Mouse (Mus musculus) CD8-positive naive resting alpha-beta T cell, adult 2 months (primary cell): ENCODE measurements around the gene Olfr432.
"Not testable (repeated sequence)": the region's sequence is repeated elsewhere in the genome, so short reads cannot be mapped to it uniquely, and the experiment has no call there.

Experiments
- DNase-seq, 2 experiments: peaks; one replicate each; pipeline ENCODE4 v3.0.0; 2022; ENCODE audit warnings: low read depth in 2 of 2, low spot score in 2 of 2

Olfr432 gene

GRCm38 (mm10) chr1:174048893-174049292, at the start of gene Olfr432:
TSS of gene Olfr432 (plus strand) at chr1:174049205.
- DNase-seq, result no peak

- DNase-seq, result not testable (repeated sequence)
Observed at GRCm38 (mm10) chr1:174004352-174005109, 44.5 kb upstream of the Olfr432 start.

- not testable (repeated sequence) for DNase-seq
Observed at GRCm38 (mm10) chr1:174007050-174007449, 42.0 kb upstream of the Olfr432 start.

- no peak for DNase-seq
Observed at GRCm38 (mm10) chr1:174031698-174032097, 17.3 kb upstream of the Olfr432 start, which contains the start of gene Ifi205. TSS of gene Ifi205 (minus strand) at chr1:174031810.

GRCm38 (mm10) chr1:174035841-174036240, 13.2 kb upstream of the Olfr432 start:
- no peak for DNase-seq

GRCm38 (mm10) chr1:174038480-174038879, 10.5 kb upstream of the Olfr432 start:
- no peak for DNase-seq

- DNase-seq, result peak in 1 of 2 experiments; percentile 14
Observed at GRCm38 (mm10) chr1:174040523-174041177, 8.4 kb upstream of the Olfr432 start, which contains the start of gene Olfr433. TSS of gene Olfr433 (plus strand) at chr1:174040705.

GRCm38 (mm10) chr1:174042091-174042884, 6.7 kb upstream of the Olfr432 start:
- DNase-seq, result not testable (repeated sequence)

GRCm38 (mm10) chr1:174044431-174044830, 4.6 kb upstream of the Olfr432 start:
- DNase-seq, result no peak

- not testable (repeated sequence) for DNase-seq
Observed at GRCm38 (mm10) chr1:174048227-174048626, 778 bp upstream of the Olfr432 start.

- DNase-seq, result not testable (repeated sequence)
Observed at GRCm38 (mm10) chr1:174049357-174049756, 352 bp downstream of the Olfr432 start.

- no peak for DNase-seq
Observed at GRCm38 (mm10) chr1:174050532-174050931, 1.5 kb downstream of the Olfr432 start.

- DNase-seq, result no peak
Observed at GRCm38 (mm10) chr1:174051515-174051914, 2.5 kb downstream of the Olfr432 start.

GRCm38 (mm10) chr1:174051931-174052536, 3.0 kb downstream of the Olfr432 start:
- no peak for DNase-seq

GRCm38 (mm10) chr1:174052981-174053380, 4.0 kb downstream of the Olfr432 start:
- DNase-seq, result no peak

- DNase-seq, result no peak
Observed at GRCm38 (mm10) chr1:174055248-174055647, 6.2 kb downstream of the Olfr432 start.

- no peak for DNase-seq
Observed at GRCm38 (mm10) chr1:174066305-174066704, 17.3 kb downstream of the Olfr432 start, which contains the start of gene Olfr430. TSS of gene Olfr430 (plus strand) at chr1:174066605.

- DNase-seq, result no peak
Observed at GRCm38 (mm10) chr1:174084031-174084430, 35.0 kb downstream of the Olfr432 start, which contains the start of gene Olfr429. TSS of gene Olfr429 (plus strand) at chr1:174084331.

- DNase-seq, result no peak
Observed at GRCm38 (mm10) chr1:174096591-174096990, 47.6 kb downstream of the Olfr432 start, which contains the start of gene Olfr427. TSS of gene Olfr427 (plus strand) at chr1:174096891.

- no peak for DNase-seq
Observed at GRCm38 (mm10) chr1:174103735-174104134, 54.7 kb downstream of the Olfr432 start.
